Comparison of ENCODE assay signal across 8 mouse cellular contexts in genomic region chr4:136601476-136601875, GRCm38 (mm10). TPM values are rescaled to one million over a fixed set of nuclear protein-coding genes. Genes with fewer than 3 reads are reported as not detected.
DNase-seq lines count a peak whose midpoint lies in the region; ATAC-seq and TF ChIP-seq lines count a peak whose summit lies in the region.

No protein-coding gene starts in this region.

- TF ChIP-seq POLR2A in spleen, adult 2 months (IDR thresholded peaks at IDR 0.05; ENCODE audit: low read depth, low read length): no peak

- peak overlapping the region; percentile 94; the same call in 1 of the 2 replicates for H3K27ac ChIP-seq in intestine, postnatal 0 days (ENCODE audit: low read depth, low read length)
- peak overlapping the region; percentile 96 for H3K27ac ChIP-seq in limb, embryonic 12.5 days
- peak overlapping the region; percentile 97 for H3K27ac ChIP-seq in midbrain, embryonic 13.5 days
- H3K27ac ChIP-seq in spleen, adult 2 months (ENCODE audit: insufficient read depth, low read length): no peak overlapping the region

- H3K4me2 ChIP-seq in intestine, postnatal 0 days (replicated peaks; ENCODE audit: low read depth): peak overlapping the region; percentile 66
- peak overlapping the region; percentile 68 for H3K4me2 ChIP-seq in limb, embryonic 12.5 days
- peak overlapping the region; percentile 77 for H3K4me2 ChIP-seq in midbrain, embryonic 13.5 days (replicated peaks)

- TF ChIP-seq CTCF in intestine, postnatal 0 days (IDR thresholded peaks at IDR 0.05; ENCODE audit: low read depth): no peak
- TF ChIP-seq CTCF in spleen, adult 2 months (IDR thresholded peaks at IDR 0.05; ENCODE audit: extremely low read depth, insufficient read depth, insufficient read length, insufficient replicate concordance): no peak

- peak overlapping the region; percentile 99; the same call in 1 of the 2 replicates for H3K9ac ChIP-seq in intestine, postnatal 0 days (ENCODE audit: low read depth, low read length)
- peak overlapping the region; percentile 100 for H3K9ac ChIP-seq in limb, embryonic 12.5 days (replicated peaks)
- H3K9ac ChIP-seq in midbrain, embryonic 13.5 days (replicated peaks): peak overlapping the region; percentile 99

- peak overlapping the region; percentile 97 for H3K4me3 ChIP-seq in megakaryocyte, embryonic 14.5 days (replicated peaks)
- peak overlapping the region; percentile 98 for H3K4me3 ChIP-seq in intestine, postnatal 0 days (ENCODE audit: low read depth, low read length)
- peak overlapping the region; percentile 99 for H3K4me3 ChIP-seq in limb, embryonic 12.5 days (replicated peaks)
- H3K4me3 ChIP-seq in midbrain, embryonic 13.5 days (replicated peaks): peak overlapping the region; percentile 99
- H3K4me3 ChIP-seq in spleen, adult 2 months (ENCODE audit: extremely low read depth, insufficient read depth, insufficient read length): peak overlapping the region; percentile 73

- H3K4me1 ChIP-seq in megakaryocyte, embryonic 14.5 days: peaks cover 35% of the 10 kb centered on the region
- H3K4me1 ChIP-seq in intestine, postnatal 0 days (replicated peaks; ENCODE audit: control insufficient read depth, insufficient read depth, low read length): 0 out of 2 replicates have a peak, but pooled peaks cover 5% of the 10 kb centered on the region
- H3K4me1 ChIP-seq in limb, embryonic 12.5 days (replicated peaks): peaks cover 10% of the 10 kb centered on the region
- H3K4me1 ChIP-seq in midbrain, embryonic 13.5 days (replicated peaks): peaks cover 31% of the 10 kb centered on the region
- H3K4me1 ChIP-seq in spleen, adult 2 months (ENCODE audit: control insufficient read depth, insufficient read depth, insufficient read length): peaks cover 2% of the 10 kb centered on the region; the same call in 1 of the 2 replicates

- peak; percentile 53 for DNase-seq in embryo, embryonic 10 days (ENCODE audit: low spot score)
- DNase-seq in heart, adult 11 months: peak; percentile 92
- no peak for DNase-seq in spleen, adult 2 months (ENCODE audit: low read depth in 1 of 2, low spot score in 2 of 2)

- under 1% methylated on average over 13 of the region's 13 CpGs for WGBS in intestine, postnatal 0 days
- WGBS in limb, embryonic 12.5 days: under 1% methylated on average over 13 of the region's 13 CpGs
- under 1% methylated on average over 13 of the region's 13 CpGs for WGBS in midbrain, embryonic 13.5 days
- 2% methylated on average over 13 of the region's 13 CpGs for WGBS in spleen, adult 2 months

- ATAC-seq in megakaryocyte, adult 5-6 weeks (ENCODE audit: poor library complexity, severe bottlenecking): no peak
- no peak for ATAC-seq in intestine, postnatal 0 days
- no peak for ATAC-seq in limb, embryonic 12.5 days (ENCODE audit: insufficient number of reproducible peaks, insufficient read depth, low FRiP score, low TSS enrichment, low read depth)
- ATAC-seq in midbrain, embryonic 13.5 days: no peak

- H3K36me3 ChIP-seq in megakaryocyte, embryonic 14.5 days (replicated peaks; ENCODE audit: low read length): peaks cover 11% of the 10 kb centered on the region
- no peaks in the 10 kb centered on the region for H3K36me3 ChIP-seq in intestine, postnatal 0 days (ENCODE audit: control insufficient read depth, insufficient read depth)
- H3K36me3 ChIP-seq in limb, embryonic 12.5 days: 0 out of 2 replicates have a peak, but pooled peaks cover 7% of the 10 kb centered on the region
- no peaks in the 10 kb centered on the region for H3K36me3 ChIP-seq in midbrain, embryonic 13.5 days
- H3K36me3 ChIP-seq in spleen, adult 2 months (ENCODE audit: control insufficient read depth, insufficient read depth, low read length): no peaks in the 10 kb centered on the region

- peaks cover under 1% of the 10 kb centered on the region; the same call in 1 of the 2 replicates for H3K9me3 ChIP-seq in megakaryocyte, embryonic 14.5 days
- no peaks in the 10 kb centered on the region for H3K9me3 ChIP-seq in intestine, postnatal 0 days (ENCODE audit: control insufficient read depth)
- no peaks in the 10 kb centered on the region for H3K9me3 ChIP-seq in limb, embryonic 12.5 days
- H3K9me3 ChIP-seq in midbrain, embryonic 13.5 days: no peaks in the 10 kb centered on the region

- H3K27me3 ChIP-seq in megakaryocyte, embryonic 14.5 days (replicated peaks): no peaks in the 10 kb centered on the region
- H3K27me3 ChIP-seq in intestine, postnatal 0 days (replicated peaks; ENCODE audit: control insufficient read depth, insufficient read depth, low read length): no peaks in the 10 kb centered on the region
- H3K27me3 ChIP-seq in limb, embryonic 12.5 days: no peaks in the 10 kb centered on the region
- H3K27me3 ChIP-seq in midbrain, embryonic 13.5 days: no peaks in the 10 kb centered on the region
- H3K27me3 ChIP-seq in spleen, adult 2 months (ENCODE audit: control insufficient read depth, insufficient read depth, low read length): no peaks in the 10 kb centered on the region

RNA-seq across cellular contexts. Expression of gene Kdm1a, which starts 1.0 kb away (rescaled TPM):
- polyA plus RNA-seq in megakaryocyte, embryonic 14.5 days (2012; ENCODE audit: insufficient read depth, low replicate concordance): 7.1 and 8.2 TPM in 2 replicates
- total RNA-seq in megakaryocyte, adult 5-6 weeks (2015): 24.1 and 25.8 TPM in 2 replicates
- 36.6 and 48.6 TPM in 2 replicates for total RNA-seq in megakaryocyte, adult 5-6 weeks (2017)
- polyA plus RNA-seq in intestine, postnatal 0 days (2015; fragmentation: Nextera tagmentation; extraction: Ambion mirVana): 16.4 and 16.5 TPM in 2 replicates
- polyA plus RNA-seq in limb, embryonic 12.5 days (2016; fragmentation: Nextera tagmentation; extraction: Ambion mirVana): 78.4 and 79.7 TPM in 2 replicates
- polyA plus RNA-seq in midbrain, embryonic 13.5 days (2015; fragmentation: Nextera tagmentation; extraction: Ambion mirVana): 81.0 and 94.8 TPM in 2 replicates
- polyA plus RNA-seq in spleen, adult 2 months (2012; rRNA removed): 19.0 and 20.1 TPM in 2 replicates

RNA-seq across cellular contexts. Expression of gene Tex46, which starts 8.8 kb away (rescaled TPM):
- polyA plus RNA-seq in megakaryocyte, embryonic 14.5 days (2012; ENCODE audit: insufficient read depth, low replicate concordance): not detected in 2 replicates
- not detected in 2 replicates for total RNA-seq in megakaryocyte, adult 5-6 weeks (2015)
- not detected in 2 replicates for total RNA-seq in megakaryocyte, adult 5-6 weeks (2017)
- not detected in 2 replicates for polyA plus RNA-seq in intestine, postnatal 0 days (2015; fragmentation: Nextera tagmentation; extraction: Ambion mirVana)
- not detected in 2 replicates for polyA plus RNA-seq in limb, embryonic 12.5 days (2016; fragmentation: Nextera tagmentation; extraction: Ambion mirVana)
- polyA plus RNA-seq in midbrain, embryonic 13.5 days (2015; fragmentation: Nextera tagmentation; extraction: Ambion mirVana): not detected in 2 replicates
- not detected in 2 replicates for polyA plus RNA-seq in spleen, adult 2 months (2012; rRNA removed)

RNA-seq across cellular contexts. Expression of gene Lactbl1, which starts 20.9 kb away (rescaled TPM):
- polyA plus RNA-seq in megakaryocyte, embryonic 14.5 days (2012; ENCODE audit: insufficient read depth, low replicate concordance): 0.04 TPM in 1 of 2 replicates, not detected in the other
- total RNA-seq in megakaryocyte, adult 5-6 weeks (2015): not detected in 2 replicates
- total RNA-seq in megakaryocyte, adult 5-6 weeks (2017): 0.16 TPM in 1 of 2 replicates, not detected in the other
- not detected in 2 replicates for polyA plus RNA-seq in intestine, postnatal 0 days (2015; fragmentation: Nextera tagmentation; extraction: Ambion mirVana)
- not detected in 2 replicates for polyA plus RNA-seq in limb, embryonic 12.5 days (2016; fragmentation: Nextera tagmentation; extraction: Ambion mirVana)
- polyA plus RNA-seq in midbrain, embryonic 13.5 days (2015; fragmentation: Nextera tagmentation; extraction: Ambion mirVana): 0.09 TPM in 1 of 2 replicates, not detected in the other
- 0.49 and 0.65 TPM in 2 replicates for polyA plus RNA-seq in spleen, adult 2 months (2012; rRNA removed)

Comparison
In these comparisons a context has a peak if more than half of its experiments do, and no peak if none do; other contexts are left out.
1. DNase-seq: peak in embryo, embryonic 10 days (single experiment) and heart, adult 11 months (single experiment); none in spleen, adult 2 months (0 of 2).
2. Peak in every context shown above with its lines, with median percentiles within 50 percentile points of each other: H3K4me3 ChIP-seq, H3K4me2 ChIP-seq and H3K9ac ChIP-seq.